Mouse (Mus musculus) ES-E14 (cell line): ENCODE measurements around the gene Prdm8.

Source experiments
- CHD2 ChIP-seq: IDR thresholded peaks from 2 replicates; pipeline ENCODE4 v1.6.1; 2014; ENCODE audit warnings: mild to moderate bottlenecking, low read depth, low read length, inconsistent platforms
- MAFK ChIP-seq: IDR thresholded peaks from 2 replicates; pipeline ENCODE4 v1.6.1; 2014; ENCODE audit warnings: mild to moderate bottlenecking, low read depth, low read length, inconsistent platforms; ENCODE audit not compliant: insufficient read depth
- ZNF384 ChIP-seq: IDR thresholded peaks from 2 replicates; pipeline ENCODE4 v1.6.1; 2012; ENCODE audit warnings: low read depth, low read length, inconsistent platforms

- TF ChIP-seq ZNF384: no peak
- no peak for TF ChIP-seq MAFK
- TF ChIP-seq CHD2: no peak
Observed at GRCm38 (mm10) chr5:98169376-98170351, 2.7 kb downstream of the Prdm8 start.
